In genomic region chr1:63204660-63205394, GRCm38 (mm10) we compare ENCODE assay signal across 13 mouse cellular contexts. TPM values are rescaled to one million over a fixed set of nuclear protein-coding genes. Genes with fewer than 3 reads are reported as not detected.
DNase-seq lines count a peak whose midpoint lies in the region; ATAC-seq and TF ChIP-seq lines count a peak whose summit lies in the region.
"Had no signal": no experiment of that assay in that cellular context is flagged by ENCODE, and none has a peak within 500 bp of the region (broad histone marks: within the 10 kb centered on the region; RNA-seq: fewer than 3 reads in every experiment).

No protein-coding gene starts in this region.

- H3K9me3 ChIP-seq in kidney, embryonic 15.5 days (replicated peaks) = peaks cover 7% of the 10 kb centered on the region; the same call in 1 of the 2 replicates
- peaks cover 8% of the 10 kb centered on the region; the same call in 1 of the 2 replicates for H3K9me3 ChIP-seq in embryonic facial prominence, embryonic 10.5 days
- peaks cover 7% of the 10 kb centered on the region; the same call in 1 of the 2 replicates for H3K9me3 ChIP-seq in hindbrain, embryonic 12.5 days (replicated peaks)
- no peaks in the 10 kb centered on the region; the same call in 1 of the 2 replicates for H3K9me3 ChIP-seq in midbrain, embryonic 16.5 days (replicated peaks; ENCODE audit: control insufficient read depth, low read length, poor library complexity, severe bottlenecking)
- no peaks in the 10 kb centered on the region for H3K9me3 ChIP-seq in stomach, postnatal 0 days (ENCODE audit: control insufficient read depth, low read length)
- H3K9me3 ChIP-seq: heart, embryonic 15.5 days had no signal

- H3K9ac ChIP-seq in kidney, embryonic 15.5 days = no peak overlapping the region
- H3K9ac ChIP-seq in hindbrain, embryonic 12.5 days = no peak overlapping the region
- H3K9ac ChIP-seq in midbrain, embryonic 16.5 days (ENCODE audit: low read depth, low read length) = peak overlapping the region; percentile 6; the same call in 1 of the 2 replicates
- no peak overlapping the region for H3K9ac ChIP-seq in stomach, postnatal 0 days (ENCODE audit: low read length)
- H3K9ac ChIP-seq: heart, embryonic 15.5 days had no signal

- 0 out of 2 replicates have a peak, but pooled peaks have one; percentile 12 for ATAC-seq in kidney, embryonic 15.5 days (replicated peaks; ENCODE audit: low FRiP score)
- peak; percentile 42; the same call in 1 of the 2 replicates for ATAC-seq in hindbrain, embryonic 12.5 days (ENCODE audit: low FRiP score)
- 0 out of 2 replicates have a peak, but pooled peaks have one; percentile 32 for ATAC-seq in midbrain, embryonic 16.5 days
- ATAC-seq in granulocyte monocyte progenitor cell, adult 5-6 weeks (replicated peaks; ENCODE audit: poor library complexity, severe bottlenecking) = no peak
- ATAC-seq in stomach, postnatal 0 days (ENCODE audit: low FRiP score, low TSS enrichment) = no peak

- TF ChIP-seq EP300 in stomach, postnatal 0 days (optimal IDR thresholded peaks at IDR 0.05) = no peak

- DNase-seq in kidney, adult 9 months = no peak
- DNase-seq in embryonic facial prominence, embryonic 10.5 days (ENCODE audit: low spot score) = no peak
- DNase-seq in spleen, postnatal 14 days (ENCODE audit: low spot score in 2 of 2) = no peak
- DNase-seq in stomach, postnatal 0 days (ENCODE audit: low spot score) = no peak
- DNase-seq: cerebellum, adult 2 months; kidney, adult 8-10 months had no signal

- no peak for TF ChIP-seq CTCF in stomach, postnatal 0 days (IDR thresholded peaks at IDR 0.05; ENCODE audit: low read depth)

- H3K4me3 ChIP-seq in kidney, embryonic 15.5 days (replicated peaks) = no peak overlapping the region
- no peak overlapping the region for H3K4me3 ChIP-seq in embryonic facial prominence, embryonic 10.5 days
- H3K4me3 ChIP-seq in hindbrain, embryonic 12.5 days = no peak overlapping the region
- no peak overlapping the region for H3K4me3 ChIP-seq in midbrain, embryonic 16.5 days (ENCODE audit: low read depth, low read length)
- H3K4me3 ChIP-seq in stomach, postnatal 0 days (ENCODE audit: low read depth, low read length) = no peak overlapping the region
- H3K4me3 ChIP-seq: heart, embryonic 15.5 days had no signal

- H3K36me3 ChIP-seq in kidney, embryonic 15.5 days = no peaks in the 10 kb centered on the region
- 0 out of 2 replicates have a peak, but pooled peaks cover 5% of the 10 kb centered on the region for H3K36me3 ChIP-seq in embryonic facial prominence, embryonic 10.5 days (replicated peaks)
- no peaks in the 10 kb centered on the region for H3K36me3 ChIP-seq in hindbrain, embryonic 12.5 days
- no peaks in the 10 kb centered on the region for H3K36me3 ChIP-seq in midbrain, embryonic 16.5 days (ENCODE audit: control insufficient read depth, insufficient read depth, low read length)
- no peaks in the 10 kb centered on the region for H3K36me3 ChIP-seq in stomach, postnatal 0 days (ENCODE audit: control insufficient read depth, insufficient read depth, low read length)
- H3K36me3 ChIP-seq: heart, embryonic 15.5 days had no signal

- H3K27ac ChIP-seq in kidney, embryonic 15.5 days = peak overlapping the region; percentile 2; the same call in 1 of the 2 replicates
- peak overlapping the region; percentile 80 for H3K27ac ChIP-seq in embryonic facial prominence, embryonic 10.5 days (replicated peaks)
- H3K27ac ChIP-seq in hindbrain, embryonic 12.5 days = peak overlapping the region; percentile 69
- peak overlapping the region; percentile 83 for H3K27ac ChIP-seq in midbrain, embryonic 16.5 days (ENCODE audit: low read length)
- no peak overlapping the region for H3K27ac ChIP-seq in stomach, postnatal 0 days (replicated peaks)
- H3K27ac ChIP-seq: heart, embryonic 15.5 days had no signal

- no peak overlapping the region for H3K4me2 ChIP-seq in kidney, embryonic 15.5 days
- no peak overlapping the region for H3K4me2 ChIP-seq in hindbrain, embryonic 12.5 days (replicated peaks)
- no peak overlapping the region for H3K4me2 ChIP-seq in midbrain, embryonic 16.5 days (ENCODE audit: low read length)
- H3K4me2 ChIP-seq in stomach, postnatal 0 days (replicated peaks; ENCODE audit: low read depth) = no peak overlapping the region
- H3K4me2 ChIP-seq: heart, embryonic 15.5 days had no signal

- 40% methylated on average over 7 of the region's 7 CpGs for WGBS in kidney, embryonic 15.5 days
- 25% methylated on average over 7 of the region's 7 CpGs for WGBS in embryonic facial prominence, embryonic 10.5 days
- 25% methylated on average over 7 of the region's 7 CpGs for WGBS in hindbrain, embryonic 12.5 days
- WGBS in midbrain, embryonic 16.5 days = 7% methylated on average over 7 of the region's 7 CpGs
- WGBS in stomach, postnatal 0 days = 43% methylated on average over 7 of the region's 7 CpGs

- H3K27me3 ChIP-seq in kidney, embryonic 15.5 days = no peaks in the 10 kb centered on the region
- no peaks in the 10 kb centered on the region for H3K27me3 ChIP-seq in embryonic facial prominence, embryonic 10.5 days (replicated peaks; ENCODE audit: low read depth, poor library complexity, severe bottlenecking)
- H3K27me3 ChIP-seq in hindbrain, embryonic 12.5 days = no peaks in the 10 kb centered on the region
- H3K27me3 ChIP-seq in midbrain, embryonic 16.5 days (ENCODE audit: control insufficient read depth, insufficient read depth, low read depth, low read length) = no peaks in the 10 kb centered on the region
- no peaks in the 10 kb centered on the region for H3K27me3 ChIP-seq in stomach, postnatal 0 days (ENCODE audit: control insufficient read depth, insufficient read depth, low read length)
- H3K27me3 ChIP-seq: heart, embryonic 15.5 days had no signal

- H3K4me1 ChIP-seq in kidney, embryonic 15.5 days = peaks cover 14% of the 10 kb centered on the region
- peaks cover 26% of the 10 kb centered on the region for H3K4me1 ChIP-seq in embryonic facial prominence, embryonic 10.5 days
- peaks cover 20% of the 10 kb centered on the region for H3K4me1 ChIP-seq in hindbrain, embryonic 12.5 days
- H3K4me1 ChIP-seq in midbrain, embryonic 16.5 days (ENCODE audit: control insufficient read depth, insufficient read depth, low read length) = peaks cover 16% of the 10 kb centered on the region
- no peaks in the 10 kb centered on the region for H3K4me1 ChIP-seq in stomach, postnatal 0 days (replicated peaks; ENCODE audit: control insufficient read depth, insufficient read depth)

RNA-seq across cellular contexts. Expression of gene Gpr1, which starts 9.5 kb away (rescaled TPM):
- polyA plus RNA-seq in kidney, embryonic 15.5 days (2015; fragmentation: Nextera tagmentation; extraction: Ambion mirVana) = 0.10 and 0.13 TPM in 2 replicates
- 0.10 and 0.12 TPM in 2 replicates for polyA plus RNA-seq in embryonic facial prominence, embryonic 10.5 days (2016; fragmentation: Nextera tagmentation; extraction: Ambion mirVana)
- 0.20 and 0.21 TPM in 2 replicates for polyA plus RNA-seq in hindbrain, embryonic 12.5 days (2016; fragmentation: Nextera tagmentation; extraction: Ambion mirVana)
- 0.88 and 1.1 TPM in 2 replicates for polyA plus RNA-seq in midbrain, embryonic 16.5 days (2015; fragmentation: Nextera tagmentation; extraction: Ambion mirVana)
- not detected in 2 replicates for total RNA-seq in granulocyte monocyte progenitor cell, adult 5-6 weeks (2014; fragmentation: Nextera tagmentation)
- total RNA-seq in granulocyte monocyte progenitor cell, adult 5-6 weeks (2017) = not detected in 2 replicates
- 0.05 and 0.11 TPM in 2 replicates for polyA plus RNA-seq in stomach, postnatal 0 days (2015; fragmentation: Nextera tagmentation; extraction: Ambion mirVana)
- polyA plus RNA-seq: lung, embryonic 16.5 days; small intestine, adult 2 months had no signal

RNA-seq across cellular contexts. Expression of gene Ndufs1, which starts 28.2 kb away (rescaled TPM):
- 156 and 159 TPM in 2 replicates for polyA plus RNA-seq in kidney, embryonic 15.5 days (2015; fragmentation: Nextera tagmentation; extraction: Ambion mirVana)
- 142 and 149 TPM in 2 replicates for polyA plus RNA-seq in embryonic facial prominence, embryonic 10.5 days (2016; fragmentation: Nextera tagmentation; extraction: Ambion mirVana)
- polyA plus RNA-seq in hindbrain, embryonic 12.5 days (2016; fragmentation: Nextera tagmentation; extraction: Ambion mirVana) = 124 and 133 TPM in 2 replicates
- 137 and 143 TPM in 2 replicates for polyA plus RNA-seq in midbrain, embryonic 16.5 days (2015; fragmentation: Nextera tagmentation; extraction: Ambion mirVana)
- 111 and 115 TPM in 2 replicates for total RNA-seq in granulocyte monocyte progenitor cell, adult 5-6 weeks (2014; fragmentation: Nextera tagmentation)
- total RNA-seq in granulocyte monocyte progenitor cell, adult 5-6 weeks (2017) = 155 and 156 TPM in 2 replicates
- polyA plus RNA-seq in stomach, postnatal 0 days (2015; fragmentation: Nextera tagmentation; extraction: Ambion mirVana) = 86.5 and 90.7 TPM in 2 replicates

RNA-seq across cellular contexts. Expression of gene Eef1b2, which starts 28.2 kb away (rescaled TPM):
- polyA plus RNA-seq in kidney, embryonic 15.5 days (2015; fragmentation: Nextera tagmentation; extraction: Ambion mirVana) = 542 and 580 TPM in 2 replicates
- polyA plus RNA-seq in embryonic facial prominence, embryonic 10.5 days (2016; fragmentation: Nextera tagmentation; extraction: Ambion mirVana) = 653 and 654 TPM in 2 replicates
- 351 and 383 TPM in 2 replicates for polyA plus RNA-seq in hindbrain, embryonic 12.5 days (2016; fragmentation: Nextera tagmentation; extraction: Ambion mirVana)
- 433 and 447 TPM in 2 replicates for polyA plus RNA-seq in midbrain, embryonic 16.5 days (2015; fragmentation: Nextera tagmentation; extraction: Ambion mirVana)
- 1,766 and 1,810 TPM in 2 replicates for total RNA-seq in granulocyte monocyte progenitor cell, adult 5-6 weeks (2014; fragmentation: Nextera tagmentation)
- 3,234 and 3,329 TPM in 2 replicates for total RNA-seq in granulocyte monocyte progenitor cell, adult 5-6 weeks (2017)
- 427 and 438 TPM in 2 replicates for polyA plus RNA-seq in stomach, postnatal 0 days (2015; fragmentation: Nextera tagmentation; extraction: Ambion mirVana)

Comparison
In these comparisons a context has a peak if more than half of its experiments do, and no peak if none do; other contexts are left out.
1. ATAC-seq: peak in kidney, embryonic 15.5 days (single experiment), hindbrain, embryonic 12.5 days (single experiment) and midbrain, embryonic 16.5 days (single experiment); none in granulocyte monocyte progenitor cell, adult 5-6 weeks (single experiment) and stomach, postnatal 0 days (single experiment).